Mouse (Mus musculus) ovary, adult 10 weeks (tissue): Measurements from ENCODE around the gene Ldb1. TPM values are rescaled to one million over a fixed set of nuclear protein-coding genes. Genes with fewer than 3 reads are reported as not detected.

Experiments used
- polyA plus RNA-seq: library from polyadenylated mRNA; stranded (reverse); fragments of 350-450 nt; fragmentation: Illumina TruSeq; extraction: RNeasy Lipid Tissue Mini Kit (QIAGEN cat#74804); gene quantifications from one replicate; pipeline ENCODE4 v1.2.3, GENCODE M21; 2014

The Ldb1 gene
- 24.1 TPM for polyA plus RNA-seq

DNA sequence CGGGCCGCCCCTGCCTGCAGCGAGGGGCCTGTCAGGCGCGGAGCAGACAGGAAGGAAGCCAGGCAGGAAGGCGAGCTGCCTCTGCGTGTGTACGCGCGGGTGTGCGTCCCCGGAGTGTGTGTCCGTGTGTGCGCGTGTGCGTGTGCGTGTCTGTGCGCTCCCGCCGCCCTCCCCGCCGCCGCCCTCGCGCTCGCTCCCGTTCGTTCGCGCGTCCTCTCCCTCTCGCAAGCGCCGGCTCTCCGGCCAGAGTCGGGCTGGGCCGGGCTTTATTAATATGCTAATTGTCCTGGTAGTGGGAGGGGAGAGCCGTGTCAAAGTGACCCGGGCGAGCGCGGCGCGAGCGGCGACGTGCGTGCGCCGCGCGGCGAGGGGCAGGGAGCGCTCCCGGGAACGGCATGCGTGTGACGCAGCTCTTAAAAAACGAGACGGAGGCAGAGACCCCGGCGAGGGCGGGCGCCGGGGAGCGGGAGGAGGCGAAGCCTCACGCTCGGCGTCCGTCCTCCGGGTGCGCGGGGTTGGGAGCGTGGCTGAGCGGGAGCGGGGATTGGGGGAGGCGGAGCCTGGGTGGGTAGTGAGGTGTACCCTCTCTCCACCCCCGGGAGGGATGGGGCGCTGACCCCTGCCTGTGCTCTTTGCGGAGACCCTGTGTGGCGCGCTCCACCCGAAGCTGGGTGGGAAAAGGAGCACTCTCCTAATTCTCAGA, at the start of gene Ldb1:
TSS of gene Ldb1 (minus strand) at position 222 of the 703 bp plus-strand sequence.

DNA sequence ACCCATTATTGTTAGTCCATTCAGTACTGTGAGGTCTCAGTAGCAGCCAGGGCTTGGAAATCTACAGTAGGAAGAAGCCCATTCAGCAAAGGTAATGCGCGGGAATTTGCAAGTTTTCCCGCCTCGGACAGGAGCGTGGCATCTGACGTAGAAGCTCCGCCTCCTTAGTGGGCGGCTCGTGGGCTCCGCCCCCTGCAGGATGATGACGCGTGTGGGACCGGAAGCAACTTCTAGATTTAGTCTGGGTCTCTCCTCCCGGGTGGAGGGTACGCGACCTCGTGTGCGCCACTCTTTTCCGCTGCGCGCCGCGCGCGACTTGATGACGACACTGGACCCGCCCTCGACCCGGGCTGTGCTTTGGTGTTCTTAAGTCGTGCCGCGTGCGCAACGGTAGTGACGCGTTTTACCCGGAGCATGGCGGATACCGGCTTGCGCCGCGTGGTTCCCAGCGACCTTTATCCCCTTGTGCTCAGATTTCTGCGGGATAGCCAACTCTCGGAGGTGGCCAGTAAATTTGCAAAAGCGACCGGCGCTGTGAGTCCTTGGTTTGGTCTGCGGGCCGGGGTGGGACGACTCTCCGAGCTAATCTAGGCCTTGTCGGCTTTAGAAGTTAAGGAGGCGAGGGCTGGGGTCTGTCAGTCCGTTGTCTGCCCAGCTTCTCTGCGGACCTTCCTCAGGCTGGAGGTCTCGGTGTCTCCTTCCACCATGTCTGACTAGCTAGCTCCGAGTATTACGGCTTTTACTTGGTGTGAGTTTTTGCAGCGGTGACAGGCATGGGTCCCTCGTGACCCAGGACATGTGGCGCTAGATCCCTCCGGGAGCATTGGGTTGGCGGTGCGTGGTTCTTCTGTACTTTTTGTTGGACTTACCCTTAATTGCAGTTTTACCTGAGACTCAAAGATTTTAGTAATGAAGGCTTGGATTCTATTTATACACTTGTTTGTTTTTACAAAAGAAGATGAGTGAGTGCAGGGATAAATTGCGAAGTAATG, 30.9 kb upstream of the Ldb1 start, which contains the start of gene Nolc1:
TSS of gene Nolc1 (plus strand) at position 248 of the 992 bp plus-strand sequence.

GRCm38 (mm10) chr19:46044271-46044992, 582 bp downstream of the Ldb1 start, which contains the start of gene Pprc1:
TSS of gene Pprc1 (plus strand) at chr19:46044886.

GRCm38 (mm10) chr19:46003371-46004226, 41.4 kb downstream of the Ldb1 start, which contains the start of gene Hps6:
TSS of gene Hps6 (plus strand) at chr19:46003508.

DNA sequence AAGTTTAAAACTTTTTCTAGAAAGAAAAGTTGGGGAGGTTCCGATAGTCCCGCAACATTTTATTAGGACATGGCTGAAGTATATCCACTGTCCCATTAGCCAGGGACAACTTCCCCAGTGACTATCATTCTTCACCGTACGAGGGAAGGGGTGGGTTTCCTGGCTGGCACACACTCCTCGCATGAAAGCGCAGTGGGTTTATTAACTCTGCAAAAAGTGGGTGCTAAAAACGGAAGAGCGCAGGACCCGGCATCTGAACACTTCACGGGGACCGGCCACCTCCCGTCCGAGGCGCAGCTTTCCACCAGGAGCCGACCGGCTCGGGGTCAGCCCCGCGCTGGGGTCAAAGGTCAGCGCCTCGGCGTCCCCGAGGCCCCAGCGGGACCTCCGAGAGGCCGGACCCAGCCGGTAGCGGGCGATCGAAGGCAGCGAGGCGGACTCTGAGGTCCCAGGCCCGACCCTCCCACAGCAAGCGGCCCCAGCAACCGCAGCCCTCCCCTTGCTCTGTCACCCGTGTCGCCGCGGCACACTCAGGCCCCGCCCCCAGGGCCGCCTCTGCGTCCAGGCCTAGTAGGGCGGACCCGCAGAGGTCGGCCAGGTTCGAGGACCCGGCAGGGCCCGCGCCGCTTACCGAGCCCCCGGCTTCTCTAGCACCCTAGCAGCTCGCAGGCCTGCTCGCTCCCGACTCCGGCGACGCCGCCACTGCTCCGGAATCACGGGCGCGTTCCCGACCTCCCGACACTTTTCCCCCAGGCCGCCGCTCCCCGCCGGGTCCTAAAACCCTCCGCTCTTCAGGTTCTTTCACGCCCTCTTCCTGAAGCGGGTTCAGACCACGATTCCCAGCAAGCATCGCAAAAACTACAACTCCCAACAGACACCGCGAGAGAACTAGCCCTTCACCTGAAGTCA, 47.0 kb downstream of the Ldb1 start, which contains the start of gene Armh3:
TSS of gene Armh3 (minus strand) at position 704 of the 909 bp plus-strand sequence.

Other genes with a start within 250 kb of the Ldb1 start
- not detected for gene Kcnip2, start 229.2 kb downstream of the Ldb1 start, polyA plus RNA-seq
- 34.5 TPM for gene Armh3, start 46.7 kb downstream of the Ldb1 start, polyA plus RNA-seq
- gene Hps6, start 41.7 kb downstream of the Ldb1 start, polyA plus RNA-seq: 0.31 TPM
- 11.4 TPM for gene Pprc1, start 328 bp downstream of the Ldb1 start, polyA plus RNA-seq
- 18.9 TPM for gene Nolc1, start 30.6 kb upstream of the Ldb1 start, polyA plus RNA-seq
- gene Elovl3, start 86.7 kb upstream of the Ldb1 start, polyA plus RNA-seq: not detected
- gene Pitx3, start 103.1 kb upstream of the Ldb1 start, polyA plus RNA-seq: not detected
- 27.3 TPM for gene Gbf1, start 107.3 kb upstream of the Ldb1 start, polyA plus RNA-seq